Mouse (Mus musculus): ENCODE results near the gene Rpl10a.

GRCm38 (mm10) chr17:28361921-28362652 is 33.8 kb downstream of the Rpl10a start:
- TF ChIP-seq CTCF (IDR thresholded peaks at IDR 0.05; ENCODE audit: low read depth), result no peak
- TF ChIP-seq EP300 (optimal IDR thresholded peaks at IDR 0.05), result no peak
